Mouse (Mus musculus): ENCODE measurements around the gene Pnmal1.

The Pnmal1 gene

DNA sequence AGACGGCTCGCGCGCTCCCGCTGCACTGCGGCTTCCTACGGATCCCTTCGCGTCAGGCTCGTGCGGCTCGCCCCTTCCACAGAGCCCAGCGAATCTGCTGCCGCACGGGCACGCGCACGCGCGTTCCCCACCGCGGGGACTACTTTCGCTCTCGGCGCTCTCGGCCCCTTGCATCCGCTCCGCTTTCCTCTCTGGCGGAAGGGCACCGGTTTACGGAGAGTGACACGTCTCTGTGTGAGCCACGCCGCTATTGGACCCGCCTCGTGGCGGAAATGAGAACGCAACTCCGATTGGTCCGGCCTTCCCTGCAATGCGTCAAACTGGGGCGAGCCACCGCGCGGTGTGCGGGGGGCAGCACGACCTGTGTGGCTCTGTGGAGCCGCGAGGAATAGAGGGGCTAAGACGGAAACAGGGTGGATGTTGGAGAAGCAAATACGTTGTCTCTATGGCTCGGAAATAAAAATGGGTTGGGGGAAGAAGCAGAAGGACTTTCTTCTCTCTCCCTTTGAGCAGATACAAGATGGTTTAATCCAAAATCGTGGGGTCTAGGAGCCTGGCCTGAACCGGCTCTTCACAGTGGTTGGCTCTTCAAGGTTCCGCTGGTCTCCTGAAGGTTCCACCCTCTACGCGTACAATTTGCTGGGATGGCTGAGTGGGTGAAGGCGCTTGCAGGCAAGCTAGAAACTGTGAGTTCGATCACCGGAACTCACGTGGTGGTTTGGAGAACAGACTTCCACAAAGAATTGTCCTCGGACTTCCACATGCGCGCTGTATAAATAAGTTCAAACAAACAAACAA lies 35.2 kb upstream of the Pnmal1 start, which contains the start of gene Calm3:
Gene Calm3 (minus strand): TSS at position 78 of the 798 bp plus-strand sequence.
- peak; percentile 100 for DNase-seq (ENCODE audit: low spot score)

DNA sequence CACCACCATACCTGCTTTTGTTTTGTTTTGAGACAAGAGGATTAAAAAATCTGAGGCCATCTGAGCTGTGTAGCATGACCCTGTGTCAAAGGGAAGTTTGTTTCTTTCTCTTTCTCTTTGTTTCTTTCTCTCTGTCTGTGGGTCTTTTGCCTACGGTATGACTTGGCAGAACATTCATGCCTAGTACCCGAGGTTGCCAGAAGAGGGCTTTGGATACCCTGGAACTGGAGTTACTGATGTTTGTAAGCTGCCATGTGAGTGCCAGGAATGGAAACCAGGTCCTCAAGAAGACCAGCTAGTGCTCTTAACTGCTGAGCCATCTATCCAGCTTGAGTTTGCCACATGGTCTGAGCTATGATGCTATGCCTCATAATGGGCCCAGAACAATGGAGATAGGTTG lies 31.1 kb upstream of the Pnmal1 start:
- no peak for DNase-seq (ENCODE audit: low spot score)

DNA sequence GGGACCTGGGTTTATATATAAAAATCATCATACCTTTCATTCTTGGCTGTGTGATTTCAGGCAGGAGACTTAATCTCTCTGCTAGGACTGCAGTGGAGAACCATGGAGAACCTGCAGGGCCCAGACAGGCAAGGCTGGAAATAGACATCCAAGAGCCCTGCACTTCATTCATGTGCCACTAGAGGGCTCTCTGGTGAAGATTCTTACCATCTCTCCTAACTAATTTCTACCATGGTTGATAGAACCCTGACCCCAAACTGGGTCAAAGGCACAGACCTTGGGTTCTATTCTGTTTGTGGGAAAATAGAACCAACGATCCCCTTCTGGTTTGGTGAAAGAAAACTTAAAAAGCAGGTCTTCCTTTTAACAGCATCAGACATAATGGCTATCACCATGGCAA lies 28.6 kb upstream of the Pnmal1 start:
- DNase-seq (ENCODE audit: low spot score) = peak; percentile 36

DNA sequence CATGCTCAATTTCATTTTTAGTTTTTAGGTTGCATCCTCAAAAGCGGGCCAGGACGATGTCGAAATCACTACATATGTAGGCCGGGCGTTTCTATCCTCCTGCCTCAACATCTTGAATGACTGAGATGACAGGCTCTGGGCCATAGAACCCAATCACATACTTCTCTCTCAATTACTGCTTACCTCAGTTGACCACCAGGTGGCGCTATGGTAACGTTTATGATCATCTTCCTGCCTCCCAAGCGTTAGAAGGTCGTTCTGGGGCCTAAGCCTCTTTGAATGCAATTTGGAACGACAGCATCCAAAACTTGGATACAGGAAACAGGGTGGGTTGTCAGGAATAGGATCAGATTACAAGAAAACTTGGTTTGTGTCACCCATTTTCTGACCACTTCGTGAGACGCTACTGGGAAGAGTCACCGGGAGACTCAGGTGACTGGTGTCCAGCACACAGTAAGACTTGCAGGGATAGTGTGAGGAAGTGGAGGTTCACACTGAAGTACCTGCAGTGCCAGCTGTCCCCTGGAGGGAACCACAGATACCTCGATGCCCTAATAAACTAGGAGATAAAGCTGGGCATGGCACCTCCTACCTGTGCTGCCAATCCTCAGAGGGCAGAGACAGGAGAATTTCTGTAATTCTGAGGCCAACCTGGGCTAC lies 27.4 kb upstream of the Pnmal1 start:
- DNase-seq (ENCODE audit: low spot score) = peak; percentile 60

DNA sequence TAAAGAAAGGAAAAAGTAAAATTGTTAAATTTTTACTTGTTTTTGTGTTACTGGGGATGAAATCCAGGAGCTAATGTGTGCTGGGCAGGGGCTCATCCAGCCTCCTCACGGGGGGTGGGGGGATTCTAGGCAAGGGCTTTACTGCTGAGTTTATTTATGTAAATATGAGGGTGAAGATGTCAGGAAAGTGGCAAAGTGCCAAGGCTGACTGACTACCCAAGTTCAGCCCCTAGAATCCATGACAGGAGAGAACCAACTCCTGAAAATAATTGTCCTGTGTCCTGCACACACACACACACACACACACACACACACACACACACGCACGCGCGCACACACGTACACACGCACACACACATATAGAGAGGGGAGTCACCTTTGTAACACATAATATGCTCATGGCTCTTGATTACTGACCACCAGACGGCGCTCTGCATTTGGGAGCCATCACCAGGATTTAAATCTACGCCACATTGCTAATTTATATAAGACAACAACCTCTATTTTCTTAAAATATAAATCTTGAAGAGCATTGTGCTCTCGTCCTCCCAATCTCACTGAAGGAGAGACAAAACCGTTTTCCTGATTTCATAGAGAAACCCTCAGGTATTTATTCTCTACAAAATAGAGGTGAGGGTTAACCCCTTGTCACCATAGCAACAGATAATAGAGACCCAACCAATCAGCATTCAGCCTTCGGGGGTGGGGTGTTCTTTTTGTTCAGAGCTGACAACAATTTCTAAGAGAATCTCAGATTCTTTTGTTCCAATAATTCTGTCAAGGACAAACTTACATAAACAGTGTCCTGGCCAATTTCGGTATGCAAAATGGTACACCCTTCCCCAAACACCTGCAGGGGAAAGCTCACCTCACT lies 26.5 kb upstream of the Pnmal1 start:
- DNase-seq (ENCODE audit: low spot score) = no peak

DNA sequence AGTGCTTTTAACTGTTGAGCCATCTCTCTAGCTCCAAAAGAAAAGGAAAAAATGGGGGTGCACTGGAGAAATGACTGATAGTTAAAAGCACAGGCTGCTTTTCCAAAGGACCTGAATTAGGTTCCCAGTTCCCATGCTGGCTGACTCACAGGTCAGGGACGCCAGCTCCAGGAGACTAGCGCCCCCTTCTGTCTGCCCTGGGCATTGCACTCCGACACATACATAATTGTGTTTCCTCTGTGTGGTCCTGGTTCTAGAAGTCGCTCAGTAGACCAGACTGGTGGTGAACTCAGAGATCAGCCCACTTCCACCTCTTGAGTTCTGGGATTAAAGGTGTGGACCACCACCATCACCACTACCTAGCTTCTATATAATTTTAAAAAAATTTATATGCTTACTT lies 22.2 kb upstream of the Pnmal1 start:
- no peak for DNase-seq (ENCODE audit: low spot score)

DNA sequence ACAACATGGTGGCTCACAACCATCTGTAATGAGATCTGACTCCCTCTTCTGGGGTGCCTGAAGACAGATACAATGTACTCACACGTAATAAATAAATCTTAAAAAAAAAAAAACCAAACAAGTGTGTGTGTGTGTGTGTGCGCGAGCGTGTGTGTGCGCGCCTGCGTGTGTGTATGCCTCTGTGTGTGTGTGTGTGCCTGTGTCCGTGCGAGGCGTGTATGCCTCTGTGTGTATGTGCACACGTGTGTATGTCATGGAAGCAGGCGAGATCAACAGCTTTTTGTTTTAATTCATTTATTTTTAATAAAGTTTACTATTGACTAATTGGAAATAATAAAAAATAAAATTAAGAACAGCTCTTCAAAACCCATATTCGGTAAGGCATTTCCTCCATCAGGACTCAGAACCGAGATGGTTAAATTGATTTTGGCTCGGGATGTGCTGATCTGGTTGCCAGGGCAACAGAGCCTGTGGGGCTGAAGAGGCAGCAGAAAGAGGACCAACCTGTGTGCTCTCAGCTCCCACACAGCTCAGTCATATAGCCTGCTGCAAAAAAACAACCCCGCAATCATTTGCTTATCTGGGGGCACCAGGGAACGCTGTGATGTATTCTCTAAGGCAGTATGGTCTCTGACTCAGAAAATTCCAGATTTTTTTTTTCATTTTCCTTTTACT lies 21.2 kb upstream of the Pnmal1 start:
- no peak for DNase-seq (ENCODE audit: low spot score)

DNA sequence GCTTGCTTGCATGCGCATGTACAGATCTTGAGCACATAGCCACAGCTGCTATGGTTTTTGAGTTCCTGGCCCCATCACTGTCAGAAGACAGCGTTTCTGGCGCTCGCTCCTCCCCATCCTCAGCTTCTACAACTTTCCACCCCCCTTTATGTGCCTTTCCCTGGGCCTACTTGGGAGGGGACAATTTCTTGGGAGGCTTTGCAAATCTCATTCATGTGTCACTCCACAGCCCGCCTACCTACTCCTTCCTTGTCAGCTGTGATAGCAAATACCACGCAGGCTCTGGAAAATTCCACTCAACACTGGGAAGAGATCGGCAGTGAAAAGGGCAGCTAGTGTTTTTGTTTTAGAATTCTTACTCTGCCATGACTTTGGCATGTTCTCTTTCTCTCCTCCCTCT lies 19.2 kb upstream of the Pnmal1 start:
- no peak for DNase-seq (ENCODE audit: low spot score)

DNA sequence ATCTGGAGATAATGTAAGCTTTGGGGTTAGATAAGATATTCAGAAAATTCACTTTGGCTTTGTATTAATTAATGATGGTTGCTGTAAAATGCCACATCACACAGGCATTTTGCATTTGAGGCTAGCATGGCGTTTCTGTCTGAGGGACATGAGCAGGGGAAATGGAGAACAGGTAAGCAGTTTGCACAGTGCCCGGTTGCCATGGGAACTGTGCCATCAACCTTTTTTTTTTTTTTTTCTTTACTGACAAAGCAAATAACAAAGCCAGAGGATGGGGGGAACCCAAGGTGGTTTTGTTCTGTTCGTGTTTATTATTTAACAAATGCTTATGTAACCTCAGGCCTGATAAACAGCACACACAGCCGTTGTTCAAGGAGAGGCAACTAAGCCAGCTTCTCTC lies 16.6 kb upstream of the Pnmal1 start:
- DNase-seq (ENCODE audit: low spot score) = no peak

DNA sequence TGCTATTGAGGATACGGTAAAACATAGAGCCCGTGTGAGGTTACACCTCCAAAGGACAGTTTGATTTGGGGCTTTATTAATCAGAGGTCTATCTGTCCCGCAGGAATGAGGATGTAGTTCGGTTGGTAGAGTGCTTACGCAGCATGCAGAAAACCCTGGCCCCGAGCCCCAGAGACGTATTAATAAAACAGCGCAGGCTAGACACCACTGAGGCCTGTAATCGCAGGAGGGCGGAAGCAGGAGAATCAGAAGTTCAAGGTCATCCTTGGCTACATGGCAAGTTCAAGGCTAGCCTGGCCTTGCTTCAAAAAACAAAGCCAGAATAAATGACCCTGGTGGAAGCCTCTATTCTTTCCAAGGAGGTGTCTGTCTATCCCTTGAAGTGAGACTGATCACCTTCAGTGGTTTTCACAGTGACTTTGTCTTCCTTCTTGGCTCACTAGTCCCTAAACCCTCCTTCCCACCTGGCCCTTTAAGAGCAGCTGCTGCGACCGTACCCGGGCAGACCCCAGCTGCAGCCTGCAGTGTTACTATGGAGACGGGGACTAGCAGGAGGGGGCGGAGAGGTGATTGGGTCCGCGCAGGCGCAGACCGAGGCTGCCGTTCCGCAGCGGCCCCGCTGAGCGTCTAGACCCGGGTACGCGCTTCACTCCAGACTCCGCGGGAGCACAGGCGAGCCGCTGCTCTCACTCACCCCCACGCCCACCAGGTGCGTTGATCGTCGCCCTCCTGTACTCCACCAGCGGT lies 15.2 kb upstream of the Pnmal1 start, which contains the start of gene Pnmal2:
Gene Pnmal2 (plus strand): TSS at position 622 of the 747 bp plus-strand sequence.
- DNase-seq (ENCODE audit: low spot score) = peak; percentile 87

DNA sequence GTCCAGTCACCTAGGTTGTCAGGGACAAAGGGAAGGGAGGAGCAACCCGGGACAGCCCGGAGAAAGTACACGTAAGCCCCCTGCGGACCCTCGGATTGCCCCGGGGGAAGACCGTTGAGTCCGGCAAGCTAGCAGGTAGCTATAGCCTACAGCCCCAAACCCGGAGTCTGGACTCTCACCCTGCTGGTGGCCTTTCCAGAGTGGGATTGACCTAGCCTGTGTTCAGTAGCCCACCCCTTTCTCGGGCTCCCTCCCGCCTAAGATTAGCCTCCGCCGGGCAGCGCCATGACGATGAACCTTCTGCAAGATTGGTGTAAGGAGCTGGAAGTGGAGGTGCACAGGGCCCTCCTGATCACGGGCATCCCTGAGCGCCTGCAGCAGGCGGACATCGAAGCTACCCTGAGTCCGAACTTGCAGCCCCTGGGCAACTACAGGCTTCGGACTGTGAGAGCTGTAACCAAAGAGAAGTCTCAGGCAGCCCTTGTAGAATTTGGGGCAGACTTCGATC lies 14.6 kb upstream of the Pnmal1 start:
- DNase-seq (ENCODE audit: low spot score) = peak; percentile 35

DNA sequence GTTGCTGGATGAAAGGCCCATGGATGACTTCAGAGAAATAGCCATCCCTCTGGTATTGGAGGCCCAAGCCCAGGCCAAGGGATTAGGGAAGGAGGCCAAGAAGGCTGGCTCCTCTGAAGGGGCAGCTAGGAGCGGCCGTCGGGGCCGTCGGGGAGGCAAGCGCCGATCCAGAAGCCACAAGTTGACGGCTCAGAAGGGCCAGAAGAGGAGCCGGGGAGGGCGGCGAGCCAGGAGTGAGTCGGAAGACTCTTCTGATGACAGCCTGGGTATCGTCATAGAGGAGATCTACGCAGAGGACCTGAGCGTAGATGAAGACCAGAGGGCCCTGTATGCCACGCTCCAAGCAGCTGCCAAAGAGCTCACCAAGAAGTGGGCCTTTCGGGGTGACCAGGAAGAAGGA lies 14.1 kb upstream of the Pnmal1 start:
- no peak for DNase-seq (ENCODE audit: low spot score)

DNA sequence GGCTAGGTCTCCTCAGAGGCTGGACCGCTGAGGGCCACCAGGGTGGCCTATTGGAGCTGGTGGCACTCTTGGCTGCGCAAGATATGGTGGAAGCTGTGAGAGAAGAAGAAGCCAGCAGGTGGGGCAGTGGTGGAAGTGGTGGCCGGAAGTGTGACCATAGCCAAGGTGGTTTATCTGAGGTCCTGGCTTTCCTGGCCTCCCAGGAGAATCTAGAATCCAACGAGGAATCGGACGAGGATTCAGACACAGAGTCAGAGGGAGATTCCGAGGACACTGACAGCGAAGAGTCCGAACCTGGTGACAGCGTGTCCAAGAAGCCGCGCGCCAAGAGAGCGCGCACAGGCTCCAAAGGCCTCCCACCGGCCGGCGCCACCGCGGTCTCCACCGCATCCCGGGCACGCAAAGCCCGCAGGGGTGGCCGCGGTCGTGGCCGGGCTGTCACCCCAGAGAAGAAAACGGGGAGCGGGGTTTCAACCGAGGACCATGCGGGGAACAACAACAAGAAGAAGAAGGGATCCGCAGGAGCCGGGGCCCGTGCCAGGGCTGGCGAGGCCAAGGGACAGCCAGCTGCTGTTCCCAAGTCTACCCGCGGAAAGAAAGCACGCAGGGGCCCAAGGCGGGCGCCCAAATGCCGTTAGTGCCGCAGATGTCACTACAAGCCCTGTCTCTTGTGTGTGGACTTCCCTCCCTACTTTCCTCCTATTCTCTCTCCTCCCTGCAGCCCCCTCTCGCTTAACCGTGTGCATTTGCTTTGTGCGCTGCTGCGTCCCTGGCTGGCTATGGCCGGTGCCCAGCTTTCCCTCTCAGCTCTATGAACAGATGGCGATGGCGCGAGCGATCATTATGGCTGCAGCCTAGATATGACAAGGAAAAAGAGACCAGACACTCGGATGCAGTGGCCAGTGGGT lies 12.8 kb upstream of the Pnmal1 start:
- no peak for DNase-seq (ENCODE audit: low spot score)

DNA sequence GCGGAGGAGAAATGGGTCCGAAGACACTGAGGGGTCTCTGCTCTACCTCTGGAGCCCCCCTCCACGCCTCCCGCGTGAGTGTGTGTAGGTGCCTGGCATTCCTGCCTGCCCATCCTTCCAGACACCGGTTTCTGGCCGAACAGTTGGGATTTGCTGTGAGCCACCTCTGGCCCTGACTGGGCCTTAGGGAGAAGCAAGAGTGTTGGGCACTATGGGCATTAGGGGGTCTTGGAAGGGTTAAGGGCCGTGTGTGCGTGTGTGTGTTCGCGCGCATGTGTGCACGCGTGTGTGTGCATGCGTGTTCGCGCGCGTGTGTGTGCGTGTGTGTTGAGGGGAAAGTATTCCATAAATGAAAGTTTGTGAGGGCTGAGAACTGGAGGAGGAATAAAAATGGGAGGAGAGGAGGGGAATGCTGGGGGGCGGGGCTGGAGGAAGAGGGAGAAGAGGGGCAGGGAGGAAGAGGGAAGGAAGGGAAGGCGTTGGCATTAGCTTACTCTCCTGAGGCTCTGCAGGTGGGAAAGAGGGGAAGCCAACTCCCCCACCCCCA lies 12.1 kb upstream of the Pnmal1 start:
- DNase-seq (ENCODE audit: low spot score) = no peak

DNA sequence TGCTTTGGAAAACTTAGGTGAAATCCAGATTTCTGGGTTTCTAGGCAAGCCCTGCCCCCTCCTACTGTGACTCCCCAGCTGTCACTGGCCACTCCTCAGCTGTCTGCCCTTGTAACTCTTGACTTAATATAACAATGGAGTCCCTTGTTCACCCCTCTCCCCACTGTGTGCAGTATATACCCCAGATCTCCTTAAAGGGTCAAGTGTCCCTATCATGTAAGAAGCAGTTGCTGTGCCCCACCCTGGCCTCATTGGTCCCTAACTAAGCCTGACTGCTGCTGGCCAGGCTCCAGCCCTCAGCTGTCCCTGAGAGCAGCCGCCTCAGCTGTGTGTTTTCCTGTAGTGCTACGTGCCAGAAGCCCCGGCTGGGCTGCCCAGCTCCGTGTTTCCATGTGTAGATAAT lies 11.5 kb upstream of the Pnmal1 start:
- peak; percentile 50 for DNase-seq (ENCODE audit: low spot score)

DNA sequence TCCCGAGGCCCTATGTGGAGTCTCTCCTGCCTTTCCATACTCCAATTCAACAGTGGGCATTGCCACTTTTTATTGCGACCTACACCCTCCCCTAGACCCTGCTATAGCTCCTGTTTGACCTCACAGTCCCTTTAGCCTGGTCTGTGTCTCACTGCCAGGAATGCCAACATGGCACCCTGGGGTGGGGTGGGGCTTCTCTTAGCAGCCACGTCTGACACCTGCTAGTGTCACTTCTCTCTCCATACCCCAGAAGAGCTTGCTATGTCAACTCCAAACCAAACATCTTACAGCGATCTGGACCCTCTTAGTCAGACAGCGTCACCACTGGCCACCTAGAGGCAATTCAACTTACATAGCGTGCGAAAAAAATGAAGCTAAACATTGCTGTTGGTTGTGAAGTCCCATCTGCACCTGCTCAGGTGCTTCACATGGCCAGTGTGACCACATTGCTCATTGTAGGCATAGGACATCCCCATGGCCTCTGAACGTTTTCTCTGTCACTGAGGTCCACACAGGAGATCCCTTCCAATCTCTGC lies 10.5 kb upstream of the Pnmal1 start:
- no peak for DNase-seq (ENCODE audit: low spot score)

DNA sequence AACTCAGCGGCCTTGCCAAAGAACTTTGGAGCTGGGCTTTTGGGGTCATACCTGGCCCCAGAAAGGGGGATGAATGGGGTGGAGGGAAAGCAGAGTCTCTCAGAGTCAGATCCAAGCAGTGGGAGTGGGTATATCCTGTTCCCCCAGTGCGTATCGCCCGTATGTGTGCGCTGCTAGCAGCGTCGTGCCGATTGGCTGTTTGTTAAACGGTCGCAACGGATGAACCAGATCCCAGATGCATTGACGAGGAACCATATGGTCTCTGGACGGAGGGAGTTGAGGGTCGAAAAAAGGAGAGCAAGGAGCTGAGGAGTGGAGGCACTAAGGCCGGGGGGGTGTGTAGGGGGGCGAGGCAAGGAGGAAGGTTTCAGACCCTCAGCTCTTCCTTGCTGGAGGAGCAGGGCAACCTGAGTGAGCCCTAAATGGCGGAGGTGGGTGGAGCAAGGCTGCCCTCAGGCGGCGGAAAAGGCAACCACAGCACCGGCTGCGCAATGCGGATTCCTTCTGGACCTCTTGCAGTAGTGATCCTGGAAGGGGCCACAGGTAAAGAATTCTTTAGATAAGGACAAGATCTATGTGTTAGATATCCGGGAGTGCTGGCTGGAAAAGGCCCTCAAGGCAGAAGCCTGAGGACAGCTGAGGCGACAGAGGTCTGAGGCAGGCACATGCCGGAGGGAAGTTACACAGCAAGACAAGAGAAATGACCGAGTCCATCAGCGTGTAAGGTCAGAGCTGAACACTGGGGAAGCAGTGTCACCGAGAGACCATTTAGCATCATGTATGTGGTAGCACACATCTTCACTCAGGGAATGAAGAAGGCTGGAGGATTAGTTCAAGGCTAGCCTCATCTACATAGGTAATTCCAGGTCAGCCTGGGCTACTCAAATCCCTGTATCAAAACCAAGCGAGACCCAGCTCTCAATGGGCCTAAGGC lies 9.3 kb upstream of the Pnmal1 start:
- peak; percentile 81 for DNase-seq (ENCODE audit: low spot score)
